Mouse (Mus musculus): Measurements from ENCODE around the gene Cabp2.

DNA sequence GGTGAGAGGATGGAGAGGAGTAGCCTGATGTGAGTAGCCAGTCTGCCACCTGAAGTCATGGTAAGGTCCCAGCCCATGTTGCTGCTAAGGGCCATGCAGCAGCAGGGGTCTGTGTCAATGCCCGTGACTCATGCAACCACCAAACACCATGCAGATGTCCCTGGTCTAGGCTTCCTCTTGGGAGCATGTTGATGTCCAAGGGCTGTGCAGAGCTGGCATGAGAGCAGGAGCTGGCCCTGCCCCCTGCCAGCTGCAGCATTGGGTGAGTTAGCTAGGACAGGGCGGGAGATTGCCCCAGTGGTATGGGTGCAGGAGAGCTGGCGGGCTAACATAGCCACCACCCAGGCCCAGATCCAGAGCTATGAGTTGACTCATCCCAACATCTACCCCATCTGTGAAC lies 9.1 kb downstream of the Cabp2 start:
- no peak for TF ChIP-seq CTCF (IDR thresholded peaks at IDR 0.05; ENCODE audit: low read depth, low read length)
- TF ChIP-seq POLR2A (IDR thresholded peaks at IDR 0.05; ENCODE audit: insufficient read depth, low read length): no peak
- no peak for TF ChIP-seq EP300 (IDR thresholded peaks at IDR 0.05; ENCODE audit: insufficient read depth, low read depth, low read length)
